Mouse (Mus musculus) CD4-positive, CD25-positive, alpha-beta regulatory T cell, adult 4 months (primary cell): ENCODE data around the gene Lin28b. TPM values are rescaled to one million over a fixed set of nuclear protein-coding genes. Genes with fewer than 3 reads are reported as not detected.

Experiments
- polyA plus RNA-seq, 2 experiments: library from polyadenylated mRNA; unstranded; fragments of 100-300 nt; shearing (Covaris generic); gene quantifications; one replicate each; pipeline ENCODE4 v1.2.1; 2017

The Lin28b gene
- polyA plus RNA-seq, 2 experiments from 2014 or later: not detected

Other genes with a start within 250 kb of the Lin28b start
- gene Bves, start 150.6 kb downstream of the Lin28b start, polyA plus RNA-seq: not detected
- 1 to 10 TPM; 5.4 to 6.2 TPM for gene Hace1, start 91.4 kb upstream of the Lin28b start, polyA plus RNA-seq